Mouse (Mus musculus): ENCODE measurements around the gene Mrtfa. TPM values are rescaled to one million over a fixed set of nuclear protein-coding genes. Genes with fewer than 3 reads are reported as not detected.
"Not testable (repeated sequence)": the region's sequence is repeated elsewhere in the genome, so short reads cannot be mapped to it uniquely, and the experiment has no call there.

Mrtfa gene
- polyA plus RNA-seq, 1 experiment, result 42.8 TPM

DNA sequence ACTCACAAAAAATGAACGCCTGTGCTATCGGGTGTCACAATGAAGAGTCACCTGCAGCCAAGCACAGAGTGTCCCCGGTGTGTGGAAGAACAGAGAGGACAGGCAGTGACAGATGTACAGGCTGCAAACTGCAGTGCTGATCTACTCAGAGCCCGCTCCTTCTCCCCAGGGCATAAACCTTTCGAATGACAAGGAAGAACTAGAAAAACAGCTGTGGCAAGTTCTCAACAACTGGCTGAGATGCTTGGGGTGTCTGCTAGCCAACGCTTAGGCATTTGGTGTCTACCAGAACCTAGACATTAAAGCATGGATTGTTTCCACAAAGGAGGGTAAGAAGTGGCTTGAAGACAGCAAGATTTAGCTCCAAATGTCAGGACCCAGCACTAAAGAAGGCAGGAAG is 35.2 kb upstream of the Mrtfa start:
- no peak for TF ChIP-seq CTCF (IDR thresholded peaks at IDR 0.05; ENCODE audit: borderline replicate concordance, extremely low read depth, insufficient read depth, insufficient read length)
- TF ChIP-seq POLR2A (IDR thresholded peaks at IDR 0.05; ENCODE audit: borderline replicate concordance, extremely low read depth, insufficient read depth, insufficient read length, poor library complexity, severe bottlenecking), result no peak

DNA sequence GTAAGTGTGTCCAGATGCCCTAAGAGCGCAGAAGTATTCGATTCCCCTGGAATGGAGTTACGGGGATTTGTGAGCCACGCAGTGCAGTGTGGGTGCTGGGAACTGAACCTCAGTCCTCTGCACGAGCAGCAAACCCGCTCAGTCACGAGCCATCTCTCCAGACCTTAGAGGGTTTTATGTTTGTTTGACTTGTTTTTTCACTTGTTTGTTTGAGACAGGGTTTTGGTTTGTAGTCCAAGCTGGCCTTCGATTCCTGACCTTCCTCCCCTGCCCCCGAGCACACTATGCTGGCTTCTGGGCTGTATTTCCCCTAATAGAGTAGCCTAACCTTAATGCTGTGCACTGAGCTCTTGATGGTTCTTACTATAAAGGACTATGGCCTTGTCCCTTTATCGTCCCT is 34.5 kb upstream of the Mrtfa start:
- TF ChIP-seq POLR2A (IDR thresholded peaks at IDR 0.05; ENCODE audit: borderline replicate concordance, extremely low read depth, insufficient read depth, insufficient read length, poor library complexity, severe bottlenecking), result no peak
- no peak for TF ChIP-seq CTCF (IDR thresholded peaks at IDR 0.05; ENCODE audit: borderline replicate concordance, extremely low read depth, insufficient read depth, insufficient read length)
- DNase-seq (ENCODE audit: low read depth), result no peak

More for the DNA sequence above, 35.2 kb upstream of the Mrtfa start:
- DNase-seq (ENCODE audit: low read depth), result no peak

DNA sequence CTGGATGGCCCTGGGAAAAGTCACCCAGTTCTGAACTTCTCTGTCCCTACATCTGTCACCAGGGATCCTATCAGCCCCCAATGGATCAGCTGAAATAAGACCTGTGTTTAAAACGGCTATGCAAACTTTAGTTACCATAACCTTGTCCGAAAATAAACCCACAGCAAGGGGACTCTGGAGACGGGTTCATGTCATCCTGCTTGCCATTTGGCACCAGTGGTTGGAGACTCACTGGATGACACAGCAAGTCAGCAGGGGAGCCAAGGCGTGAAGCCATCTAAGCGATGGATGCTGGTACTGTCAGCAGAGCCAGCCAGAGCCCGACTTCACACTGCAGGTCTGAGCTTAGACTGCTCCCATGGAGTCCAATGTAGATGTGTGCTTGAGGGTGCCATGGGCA is 30.9 kb upstream of the Mrtfa start:
- TF ChIP-seq CTCF (IDR thresholded peaks at IDR 0.05; ENCODE audit: borderline replicate concordance, extremely low read depth, insufficient read depth, insufficient read length), result no peak
- no peak for TF ChIP-seq POLR2A (IDR thresholded peaks at IDR 0.05; ENCODE audit: borderline replicate concordance, extremely low read depth, insufficient read depth, insufficient read length, poor library complexity, severe bottlenecking)
- DNase-seq (ENCODE audit: low read depth), result no peak

DNA sequence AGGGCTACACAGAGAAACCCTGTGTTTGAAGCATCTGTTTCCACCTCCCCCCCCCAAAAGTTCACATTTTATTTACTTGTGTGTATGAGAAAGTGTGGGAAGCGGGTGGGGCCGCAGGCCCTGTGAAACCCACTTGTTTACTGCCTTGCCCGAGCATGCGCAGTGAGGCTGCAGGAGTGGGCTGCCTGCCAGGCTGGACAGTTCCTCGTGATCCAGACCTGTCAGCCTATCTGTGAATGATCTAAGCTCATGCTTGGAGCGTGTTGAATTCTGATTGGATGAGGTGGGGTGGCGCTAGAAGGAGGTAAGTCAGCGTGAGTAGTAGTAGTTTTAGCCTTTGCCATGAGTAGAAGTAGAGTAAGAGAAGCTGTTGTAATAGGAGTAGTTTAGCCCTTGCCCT is 29.5 kb upstream of the Mrtfa start:
- DNase-seq (ENCODE audit: low read depth), result not testable (repeated sequence)

- TF ChIP-seq CTCF (IDR thresholded peaks at IDR 0.05; ENCODE audit: borderline replicate concordance, extremely low read depth, insufficient read depth, insufficient read length), result no peak
- no peak for TF ChIP-seq POLR2A (IDR thresholded peaks at IDR 0.05; ENCODE audit: borderline replicate concordance, extremely low read depth, insufficient read depth, insufficient read length, poor library complexity, severe bottlenecking)
- DNase-seq (ENCODE audit: low read depth), result no peak
These were observed 28.5 kb upstream of the Mrtfa start for GRCm38 (mm10) chr15:81219054-81219453.

DNA sequence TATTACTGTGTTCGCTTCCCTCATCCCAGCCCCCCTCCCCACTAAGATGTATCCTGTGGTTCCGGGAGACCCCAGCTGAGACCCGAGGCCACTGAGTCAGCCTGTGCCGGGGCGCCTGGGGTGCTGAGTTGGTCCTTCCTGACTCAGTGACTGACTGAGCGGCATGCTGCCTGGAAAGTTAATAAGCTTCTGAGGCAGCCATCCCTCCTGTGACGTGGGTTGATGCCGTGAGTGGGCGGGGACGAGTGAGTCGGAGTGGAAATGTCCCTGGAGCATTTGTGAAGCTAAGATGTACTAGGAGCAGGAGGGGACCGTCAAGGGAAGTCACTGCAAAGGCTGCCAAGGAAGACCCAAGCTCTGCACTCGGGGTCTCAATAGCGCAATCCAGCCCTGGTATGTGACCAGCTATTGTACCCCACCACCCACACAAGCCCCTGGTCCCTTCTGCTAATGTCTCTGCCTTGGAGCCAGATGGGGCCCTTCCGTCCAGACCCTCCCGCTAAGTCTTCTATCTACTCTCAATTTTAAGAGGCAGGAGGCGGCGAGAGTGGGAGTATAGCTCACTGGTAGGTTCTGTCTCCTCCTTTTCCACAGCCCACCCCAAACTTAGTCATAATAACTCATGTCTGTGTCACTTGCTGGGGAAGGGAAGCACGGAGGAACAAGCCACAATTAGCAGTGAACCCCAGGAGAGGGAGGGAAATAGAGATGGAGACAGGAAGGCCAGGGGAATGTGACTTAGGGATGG is 26.5 kb upstream of the Mrtfa start:
- no peak for TF ChIP-seq CTCF (IDR thresholded peaks at IDR 0.05; ENCODE audit: borderline replicate concordance, extremely low read depth, insufficient read depth, insufficient read length)
- TF ChIP-seq POLR2A (IDR thresholded peaks at IDR 0.05; ENCODE audit: borderline replicate concordance, extremely low read depth, insufficient read depth, insufficient read length, poor library complexity, severe bottlenecking), result no peak
- no peak for DNase-seq (ENCODE audit: low read depth)

DNA sequence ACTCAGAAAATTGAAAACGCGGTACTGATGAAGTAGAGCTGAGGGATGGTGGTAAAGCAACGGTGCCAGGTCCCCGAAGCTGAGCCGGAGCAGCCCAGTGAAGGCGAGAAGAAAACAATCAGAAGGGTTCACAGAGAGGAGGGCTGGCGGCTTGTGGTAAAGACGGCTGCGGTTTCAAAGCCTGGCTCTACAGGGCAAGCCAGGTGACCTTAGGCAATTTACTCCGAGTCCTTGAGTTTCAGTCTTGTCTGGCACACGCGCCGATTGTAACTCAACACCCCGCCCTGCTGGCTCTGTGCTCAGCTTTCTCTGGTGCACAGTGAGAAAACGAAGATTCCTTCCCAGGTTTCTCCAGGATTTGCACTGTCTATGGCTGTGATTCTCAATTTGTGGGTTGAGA is 22.4 kb upstream of the Mrtfa start:
- no peak for TF ChIP-seq CTCF (IDR thresholded peaks at IDR 0.05; ENCODE audit: borderline replicate concordance, extremely low read depth, insufficient read depth, insufficient read length)
- TF ChIP-seq POLR2A (IDR thresholded peaks at IDR 0.05; ENCODE audit: borderline replicate concordance, extremely low read depth, insufficient read depth, insufficient read length, poor library complexity, severe bottlenecking), result no peak

GRCm38 (mm10) chr15:81210496-81210895 is 19.9 kb upstream of the Mrtfa start:
- TF ChIP-seq CTCF (IDR thresholded peaks at IDR 0.05; ENCODE audit: borderline replicate concordance, extremely low read depth, insufficient read depth, insufficient read length) (no peak), POLR2A (IDR thresholded peaks at IDR 0.05; ENCODE audit: borderline replicate concordance, extremely low read depth, insufficient read depth, insufficient read length, poor library complexity, severe bottlenecking) (no peak)
- DNase-seq (ENCODE audit: low read depth), result peak; percentile 26

More for the DNA sequence above, 22.4 kb upstream of the Mrtfa start:
- DNase-seq (ENCODE audit: low read depth), result peak; percentile 8

DNA sequence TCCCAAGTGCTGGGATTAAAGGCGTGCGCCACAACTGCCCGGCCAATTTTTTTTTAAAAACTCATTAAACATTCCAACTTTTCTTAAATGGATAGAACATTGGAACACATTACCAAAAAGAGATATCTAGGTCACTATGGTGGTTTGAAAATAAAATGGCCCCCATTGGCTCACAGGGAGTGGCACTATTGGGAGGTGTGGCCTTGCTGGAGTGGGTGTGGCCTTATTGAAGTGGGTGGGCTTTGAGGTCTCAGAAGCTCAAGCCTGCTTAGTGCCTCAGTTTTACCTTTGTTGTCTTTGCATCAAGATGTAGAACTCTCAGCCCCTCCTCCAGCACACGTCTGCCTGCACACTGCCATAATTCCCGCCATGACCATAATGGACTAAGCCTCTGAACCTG is 11.9 kb upstream of the Mrtfa start:
- TF ChIP-seq POLR2A (IDR thresholded peaks at IDR 0.05; ENCODE audit: borderline replicate concordance, extremely low read depth, insufficient read depth, insufficient read length, poor library complexity, severe bottlenecking), result no peak
- no peak for TF ChIP-seq CTCF (IDR thresholded peaks at IDR 0.05; ENCODE audit: borderline replicate concordance, extremely low read depth, insufficient read depth, insufficient read length)
- no peak for DNase-seq (ENCODE audit: low read depth)

DNA sequence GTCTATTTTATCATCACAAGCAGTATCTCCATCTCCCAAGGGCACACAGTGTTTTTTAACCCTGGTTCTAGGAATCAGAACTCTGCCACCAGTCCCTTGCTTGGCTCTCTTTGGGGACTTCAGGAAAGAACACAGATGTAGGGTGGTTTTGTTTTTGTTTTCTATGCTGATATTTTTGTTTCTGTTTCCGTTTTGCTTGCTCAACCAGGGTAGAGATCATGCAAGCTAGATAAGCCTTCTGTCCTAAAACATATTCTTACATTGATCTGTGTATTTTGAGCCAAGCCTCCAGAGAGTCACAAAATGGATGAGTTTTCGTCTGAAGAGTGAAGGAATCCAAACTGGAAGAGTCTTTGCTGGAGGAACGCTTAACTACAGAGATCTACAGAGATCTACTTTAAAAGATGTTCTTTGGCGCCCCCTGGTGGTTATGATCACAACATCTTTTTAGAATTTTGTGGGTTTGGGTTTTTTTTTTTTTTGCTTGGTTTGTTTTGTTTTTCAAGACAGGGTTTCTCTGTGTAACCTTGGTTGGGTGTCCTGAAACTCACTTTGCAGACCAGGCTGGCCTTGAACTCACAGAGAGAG is 8.9 kb upstream of the Mrtfa start:
- TF ChIP-seq POLR2A (IDR thresholded peaks at IDR 0.05; ENCODE audit: borderline replicate concordance, extremely low read depth, insufficient read depth, insufficient read length, poor library complexity, severe bottlenecking), result no peak
- peak; percentile 6; the same call in 1 of the 2 replicates for TF ChIP-seq CTCF (IDR thresholded peaks at IDR 0.05; ENCODE audit: borderline replicate concordance, extremely low read depth, insufficient read depth, insufficient read length)
- DNase-seq (ENCODE audit: low read depth), result peak; percentile 87

DNA sequence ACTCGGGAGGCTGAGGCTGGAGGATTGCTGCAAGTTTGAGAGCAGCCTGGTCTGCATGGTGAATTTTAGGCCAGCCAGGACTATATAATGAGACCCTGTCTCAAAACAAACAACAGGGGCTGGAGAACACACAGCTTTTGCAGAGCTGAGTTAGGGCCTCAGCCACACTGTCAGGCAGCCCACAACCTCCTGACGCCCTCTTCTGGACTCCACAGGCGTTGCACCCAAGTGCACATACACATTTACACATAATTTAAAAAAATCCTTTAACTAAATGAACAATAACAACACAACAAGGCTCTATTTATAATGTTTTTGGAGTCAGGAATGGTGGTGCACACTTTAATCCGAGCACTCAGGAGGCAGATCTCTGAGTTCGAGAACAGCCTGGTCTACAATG is 7.9 kb upstream of the Mrtfa start:
- DNase-seq (ENCODE audit: low read depth), result no peak
- no peak for TF ChIP-seq CTCF (IDR thresholded peaks at IDR 0.05; ENCODE audit: borderline replicate concordance, extremely low read depth, insufficient read depth, insufficient read length)
- no peak for TF ChIP-seq POLR2A (IDR thresholded peaks at IDR 0.05; ENCODE audit: borderline replicate concordance, extremely low read depth, insufficient read depth, insufficient read length, poor library complexity, severe bottlenecking)

DNA sequence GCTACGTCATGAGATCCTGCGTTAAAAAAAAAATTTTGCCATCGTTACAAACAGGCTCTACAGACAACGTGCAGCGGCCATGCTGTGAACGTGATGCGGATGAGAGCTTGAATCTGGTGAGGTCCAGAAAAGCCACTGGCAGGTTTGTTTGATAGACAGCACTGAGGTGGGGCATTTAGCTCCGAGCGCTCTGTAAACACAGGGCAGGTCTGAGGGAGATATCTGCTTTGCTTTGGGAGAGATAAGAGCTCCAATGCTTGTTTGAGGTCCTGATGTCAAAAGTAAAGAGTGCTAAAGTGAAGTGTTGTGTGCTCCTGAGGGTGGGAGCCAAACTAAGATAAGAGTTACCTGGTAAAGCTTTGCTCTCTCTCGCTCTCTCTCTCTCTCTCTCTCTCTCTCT is 6.6 kb upstream of the Mrtfa start:
- no peak for TF ChIP-seq POLR2A (IDR thresholded peaks at IDR 0.05; ENCODE audit: borderline replicate concordance, extremely low read depth, insufficient read depth, insufficient read length, poor library complexity, severe bottlenecking)
- no peak for TF ChIP-seq CTCF (IDR thresholded peaks at IDR 0.05; ENCODE audit: borderline replicate concordance, extremely low read depth, insufficient read depth, insufficient read length)
- no peak for DNase-seq (ENCODE audit: low read depth)
